Mouse (Mus musculus): Measurements from ENCODE around the gene Vps8.

GRCm38 (mm10) chr16:21465868-21466267, 43.0 kb downstream of the Vps8 start:
- TF ChIP-seq CTCF (IDR thresholded peaks at IDR 0.05; ENCODE audit: borderline replicate concordance, insufficient read depth, low read length) (no peak), POLR2A (IDR thresholded peaks at IDR 0.05; ENCODE audit: low read depth, low read length) (no peak)
